Mouse (Mus musculus) liver, embryonic 13.5 days (tissue): ENCODE measurements around the gene Ppp1r3g. TPM values are rescaled to one million over a fixed set of nuclear protein-coding genes. Genes with fewer than 3 reads are reported as not detected.
A peak's percentile ranks its signal among the peaks of the same experiment; 100 is the strongest.

ENCODE experiments used
- ATAC-seq: fragments of 200-750 bp; cut with Nextera tagmentation; 2 replicates; pipeline ENCODE4 v1.8.0; 2017; ENCODE audit warnings: low read depth, mild to moderate bottlenecking, moderate number of reproducible peaks, moderate library complexity
- DNase-seq: peaks from one replicate; pipeline ENCODE4 v3.0.0; 2022
- H3K27ac ChIP-seq: fragments of 300-500 bp; sonication (generic); 2 replicates; pipeline ENCODE4 v1.5.1; 2015; ENCODE audit warnings: moderate library complexity, mild to moderate bottlenecking, inconsistent platforms
- H3K27me3 ChIP-seq: fragments of 300-500 bp; sonication (generic); 2 replicates; pipeline ENCODE4 v1.6.1; 2015; ENCODE audit warnings: mild to moderate bottlenecking, inconsistent platforms
- H3K36me3 ChIP-seq: fragments of 300-500 bp; sonication (generic); 2 replicates; pipeline ENCODE4 v1.6.1; 2015; ENCODE audit warnings: mild to moderate bottlenecking, inconsistent platforms
- H3K4me1 ChIP-seq: fragments of 300-500 bp; sonication (generic); replicated peaks from 2 replicates; pipeline ENCODE4 v1.6.1; 2015; ENCODE audit warnings: inconsistent platforms
- H3K4me2 ChIP-seq: fragments of 300-500 bp; sonication (generic); 2 replicates; pipeline ENCODE4 v1.6.1; 2015; ENCODE audit warnings: inconsistent platforms, mild to moderate bottlenecking, moderate library complexity
- H3K4me3 ChIP-seq: fragments of 300-500 bp; sonication (generic); replicated peaks from 2 replicates; pipeline ENCODE4 v1.5.1; 2015; ENCODE audit warnings: mild to moderate bottlenecking, inconsistent platforms
- H3K9ac ChIP-seq: fragments of 300-500 bp; sonication (generic); 2 replicates; pipeline ENCODE4 v1.6.1; 2015; ENCODE audit warnings: mild to moderate bottlenecking, inconsistent platforms
- H3K9me3 ChIP-seq: fragments of 300-500 bp; sonication (generic); replicated peaks from 2 replicates; pipeline ENCODE4 v1.6.1; 2016; ENCODE audit warnings: inconsistent platforms
- WGBS: fragments of 180-500 bp; shearing (Covaris S2); methylation state at CpG from one replicate; pipeline ENCODE4 v1.1.7; 2015; ENCODE audit not compliant: insufficient replicate concordance; 5-methylcytosine and 5-hydroxymethylcytosine counted together
- polyA plus RNA-seq: library from polyadenylated mRNA; unstranded; fragments of >200 nt; fragmentation: Nextera tagmentation; extraction: Ambion mirVana; gene quantifications from 2 replicates; pipeline ENCODE4 v1.2.1, GENCODE M21; 2015

Ppp1r3g gene
- polyA plus RNA-seq, result 0.36 and 0.37 TPM in 2 replicates

DNA sequence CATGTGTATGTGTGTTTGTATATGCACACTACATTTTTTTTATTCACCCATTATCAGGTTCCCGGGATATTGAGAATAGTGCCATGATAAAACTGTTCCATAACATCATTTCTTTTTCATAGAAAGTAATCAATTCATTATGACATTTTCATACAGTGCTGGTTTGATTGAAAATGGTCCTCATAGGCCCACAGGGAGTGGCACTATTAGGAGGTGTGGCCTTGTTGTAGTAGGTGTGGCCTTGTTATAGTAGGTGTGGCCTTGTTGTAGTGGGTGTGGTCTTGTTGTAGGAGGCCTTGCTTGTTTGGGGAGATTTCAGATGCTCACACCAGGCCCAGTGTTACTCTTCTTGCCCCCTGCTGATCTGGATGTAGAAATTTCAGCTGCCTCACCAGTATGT is at the start of gene Ppp1r3g:
Gene Ppp1r3g, plus strand, starts transcription at position 301 of the 400 bp plus-strand sequence.
- Histone ChIP-seq H3K4me1 (0 out of 2 replicates have a peak, but pooled peaks cover 5% of the 10 kb centered on the region), H3K27ac (no peak within 1 kb of the TSS), H3K4me2 (no peak within 1 kb of the TSS), H3K36me3 (no peaks in the 10 kb centered on the region), H3K9ac (no peak within 1 kb of the TSS), H3K9me3 (no peaks in the 10 kb centered on the region), H3K27me3 (no peaks in the 10 kb centered on the region), H3K4me3 (no peak within 1 kb of the TSS)
- WGBS, result 85% methylated on average over 1 of the region's 1 CpGs
- DNase-seq (no peak), ATAC-seq (no peak)

DNA sequence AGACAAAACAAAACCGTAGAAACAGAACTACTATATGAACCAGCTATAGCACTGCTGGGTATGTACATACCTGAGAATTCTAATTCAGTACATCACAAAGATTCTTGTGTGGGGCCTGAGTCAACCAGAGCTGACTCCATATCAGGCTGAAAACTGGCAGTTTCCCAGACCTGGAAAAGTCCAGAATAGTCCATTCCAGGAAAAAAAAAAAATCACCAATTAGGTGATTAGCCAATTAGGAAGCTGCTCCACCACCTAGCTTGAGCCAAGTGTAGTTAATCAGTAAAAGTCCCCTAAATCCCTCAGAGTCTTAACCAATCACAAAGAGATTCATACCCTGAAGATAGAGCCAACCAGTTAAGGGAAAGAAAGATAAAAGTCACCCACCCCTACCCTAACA is 47.2 kb upstream of the Ppp1r3g start:
- Histone ChIP-seq H3K4me1 (peaks cover 2% of the 10 kb centered on the region), H3K9me3 (no peaks in the 10 kb centered on the region), H3K9ac (no peak overlapping the region), H3K36me3 (no peaks in the 10 kb centered on the region), H3K4me3 (no peak overlapping the region), H3K27ac (no peak overlapping the region), H3K4me2 (no peak overlapping the region), H3K27me3 (no peaks in the 10 kb centered on the region)
- ATAC-seq, result no peak
- 57% methylated on average over 1 of the region's 1 CpGs for WGBS
- DNase-seq, result no peak

DNA sequence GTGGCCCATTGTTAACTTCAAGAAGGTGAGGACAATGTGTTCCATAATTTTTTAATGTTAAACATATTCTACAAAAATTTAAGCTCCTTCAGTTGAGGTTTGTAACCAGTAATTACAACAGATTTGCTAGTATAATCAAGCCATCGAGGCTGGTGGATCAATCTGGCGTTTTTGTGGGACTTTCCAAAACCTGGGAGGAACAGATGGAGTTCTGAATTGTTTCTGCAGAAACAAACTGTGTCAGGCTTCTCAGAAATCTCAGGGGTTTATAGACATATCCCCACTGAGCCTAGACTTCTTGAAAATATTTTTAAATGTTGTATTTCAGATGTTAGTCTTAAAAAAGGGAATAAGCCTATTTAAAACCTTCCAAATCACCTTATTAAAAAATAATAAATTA is 20.6 kb upstream of the Ppp1r3g start:
- ATAC-seq, result no peak

DNA sequence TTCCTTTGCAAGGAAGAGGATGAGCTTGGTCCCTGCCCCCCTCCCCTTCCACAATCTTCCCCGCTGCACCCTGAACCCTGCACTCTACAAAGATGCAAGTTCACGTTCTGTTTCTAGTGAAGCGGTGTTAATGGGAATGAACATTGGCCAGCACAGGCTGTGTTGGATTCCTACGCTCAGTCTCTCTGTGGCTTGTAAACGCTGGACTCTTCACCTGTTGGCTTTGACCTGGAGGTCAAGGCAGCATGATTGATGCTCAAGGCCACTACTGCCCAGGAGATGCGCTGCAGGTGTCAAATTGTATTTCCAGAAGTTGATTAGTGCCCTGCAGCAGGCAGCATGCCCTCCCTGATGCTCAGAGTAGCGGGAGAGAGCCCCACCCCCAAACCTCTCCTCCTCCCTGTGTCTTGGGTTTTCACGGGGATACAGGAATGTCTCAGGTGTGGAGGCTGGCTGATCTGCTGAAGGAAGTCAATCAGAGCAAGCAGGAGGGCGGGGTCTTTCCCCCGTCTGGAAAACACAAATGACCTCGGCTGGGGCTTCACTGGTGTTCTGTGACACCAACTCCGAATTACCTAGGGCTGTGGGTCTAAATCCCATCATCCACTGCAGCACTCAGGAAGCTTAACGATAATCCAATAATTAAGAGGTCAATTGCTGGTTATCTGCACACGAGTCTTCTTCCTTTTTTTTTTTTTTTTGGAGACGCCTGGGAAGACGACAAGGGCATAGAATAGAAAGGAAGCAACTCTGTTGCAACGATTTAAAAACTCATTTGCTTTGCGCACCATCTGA is 18.6 kb upstream of the Ppp1r3g start:
- H3K4me2 ChIP-seq, result no peak overlapping the region
- H3K27ac ChIP-seq, result no peak overlapping the region
- H3K4me1 ChIP-seq, result no peaks in the 10 kb centered on the region
- H3K36me3 ChIP-seq, result no peaks in the 10 kb centered on the region
- WGBS, result 46% methylated on average over 18 of the region's 18 CpGs
- no peaks in the 10 kb centered on the region for H3K9me3 ChIP-seq
- H3K4me3 ChIP-seq, result no peak overlapping the region
- no peaks in the 10 kb centered on the region for H3K27me3 ChIP-seq
- H3K9ac ChIP-seq, result no peak overlapping the region
- DNase-seq (no peak), ATAC-seq (no peak)

More for the DNA sequence above, 20.6 kb upstream of the Ppp1r3g start:
- no peak for DNase-seq
- no peaks in the 10 kb centered on the region for H3K9me3 ChIP-seq
- H3K4me2 ChIP-seq, result no peak overlapping the region
- no peaks in the 10 kb centered on the region for H3K36me3 ChIP-seq
- H3K4me3 ChIP-seq, result no peak overlapping the region
- H3K9ac ChIP-seq, result no peak overlapping the region
- H3K27me3 ChIP-seq, result no peaks in the 10 kb centered on the region
- H3K4me1 ChIP-seq, result no peaks in the 10 kb centered on the region
- H3K27ac ChIP-seq, result no peak overlapping the region
- 68% methylated on average over 2 of the region's 2 CpGs for WGBS

DNA sequence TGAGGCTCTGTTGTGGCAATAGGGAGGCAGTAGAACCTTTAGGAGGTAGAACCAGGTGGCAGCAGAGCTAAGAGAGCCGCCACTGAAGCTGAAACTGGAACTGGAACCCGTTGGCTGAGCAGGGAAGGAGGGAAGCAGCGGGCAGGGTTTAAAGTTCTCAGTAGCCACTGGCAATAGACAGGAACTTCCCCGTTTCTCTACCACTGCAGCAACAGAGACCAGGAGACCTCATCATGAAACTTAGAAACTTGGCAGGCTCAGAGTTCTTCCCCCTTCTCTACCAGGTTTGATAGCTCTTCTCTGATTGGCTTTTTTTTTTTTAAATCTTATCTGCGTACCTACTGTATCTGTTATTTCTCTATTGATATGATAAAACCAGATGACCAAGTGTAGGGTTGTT is 17.7 kb upstream of the Ppp1r3g start:
- H3K4me3 ChIP-seq, result no peak overlapping the region
- H3K9me3 ChIP-seq, result no peaks in the 10 kb centered on the region
- 30% methylated on average over 5 of the region's 5 CpGs for WGBS
- H3K4me1 ChIP-seq, result no peaks in the 10 kb centered on the region
- H3K27me3 ChIP-seq, result no peaks in the 10 kb centered on the region
- no peak overlapping the region for H3K9ac ChIP-seq
- H3K36me3 ChIP-seq, result no peaks in the 10 kb centered on the region
- H3K27ac ChIP-seq, result no peak overlapping the region
- no peak for ATAC-seq
- DNase-seq, result no peak
- no peak overlapping the region for H3K4me2 ChIP-seq

DNA sequence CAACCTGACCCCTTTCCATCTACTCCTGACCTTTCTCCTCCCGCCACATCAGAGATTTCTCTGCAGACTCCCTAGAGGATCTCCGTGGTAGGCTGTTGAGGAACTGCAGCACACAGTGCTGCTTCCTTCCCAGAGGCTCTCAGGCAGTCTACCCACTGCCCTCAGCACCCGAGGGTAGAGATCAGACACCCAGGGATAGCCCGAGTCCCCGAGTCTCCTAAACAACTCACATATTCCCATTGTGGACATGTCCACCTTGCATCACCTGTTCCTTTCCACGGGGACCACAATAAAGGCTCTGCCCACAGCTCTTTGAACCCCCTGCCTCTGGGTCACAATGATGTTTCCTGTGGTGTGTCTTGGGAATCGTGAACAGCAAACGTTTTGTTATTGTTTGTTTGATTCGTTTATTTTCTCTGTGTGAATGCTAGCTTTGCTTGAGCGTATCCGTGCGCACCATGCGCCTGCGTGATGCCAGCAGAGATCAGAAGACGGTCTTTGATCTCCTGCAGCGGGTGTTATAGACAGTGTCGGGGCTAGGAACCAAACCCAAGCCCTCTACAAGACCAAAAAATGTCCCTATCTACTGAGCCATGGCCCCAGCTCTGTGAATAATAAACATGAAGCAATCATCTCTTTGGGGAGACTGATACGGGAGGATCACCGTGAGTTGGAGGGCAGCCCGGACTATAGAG is 11.8 kb upstream of the Ppp1r3g start:
- Histone ChIP-seq H3K9ac (no peak overlapping the region), H3K27me3 (no peaks in the 10 kb centered on the region), H3K36me3 (no peaks in the 10 kb centered on the region), H3K27ac (no peak overlapping the region), H3K4me3 (no peak overlapping the region), H3K4me2 (no peak overlapping the region), H3K9me3 (no peaks in the 10 kb centered on the region), H3K4me1 (no peaks in the 10 kb centered on the region)
- ATAC-seq (no peak), DNase-seq (no peak)
- WGBS, result 55% methylated on average over 20 of the region's 20 CpGs

DNA sequence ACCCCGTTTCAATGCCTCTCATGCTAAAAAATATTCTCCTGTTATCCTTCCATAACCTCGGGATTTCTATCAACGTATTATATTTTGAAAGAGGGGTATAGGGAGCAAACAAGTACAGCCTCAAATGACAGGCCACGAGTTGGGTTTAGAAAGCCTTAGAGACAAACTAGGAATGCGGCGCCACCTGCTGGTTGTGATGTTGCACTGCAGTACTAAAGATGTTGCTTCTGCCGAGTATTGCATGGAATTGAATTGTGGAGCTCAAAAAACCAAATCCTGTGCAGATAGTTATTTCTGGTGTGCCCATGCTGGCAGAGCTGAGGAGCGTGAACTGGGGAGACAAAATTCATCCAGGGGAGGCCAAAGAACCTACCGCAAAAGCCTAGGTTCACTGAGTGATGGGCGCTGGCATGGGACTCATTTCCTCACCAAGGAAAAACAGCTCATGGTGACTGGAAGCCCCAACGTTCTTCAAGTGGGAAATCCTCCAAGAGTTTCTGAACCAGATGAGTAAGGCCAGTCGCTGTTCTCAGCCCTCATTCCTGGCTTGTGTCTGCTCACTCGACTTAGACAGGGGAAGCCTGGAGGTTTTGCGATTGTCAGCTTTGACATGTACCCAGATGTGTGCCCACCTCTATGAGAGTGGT is 11.2 kb upstream of the Ppp1r3g start:
- H3K4me3 ChIP-seq, result no peak overlapping the region
- no peak overlapping the region for H3K27ac ChIP-seq
- H3K9ac ChIP-seq, result no peak overlapping the region
- H3K27me3 ChIP-seq, result no peaks in the 10 kb centered on the region
- no peaks in the 10 kb centered on the region for H3K9me3 ChIP-seq
- no peak overlapping the region for H3K4me2 ChIP-seq
- ATAC-seq (no peak), DNase-seq (peak; percentile 46)
- no peaks in the 10 kb centered on the region for H3K36me3 ChIP-seq
- H3K4me1 ChIP-seq, result no peaks in the 10 kb centered on the region
- WGBS, result 18% methylated on average over 14 of the region's 14 CpGs

DNA sequence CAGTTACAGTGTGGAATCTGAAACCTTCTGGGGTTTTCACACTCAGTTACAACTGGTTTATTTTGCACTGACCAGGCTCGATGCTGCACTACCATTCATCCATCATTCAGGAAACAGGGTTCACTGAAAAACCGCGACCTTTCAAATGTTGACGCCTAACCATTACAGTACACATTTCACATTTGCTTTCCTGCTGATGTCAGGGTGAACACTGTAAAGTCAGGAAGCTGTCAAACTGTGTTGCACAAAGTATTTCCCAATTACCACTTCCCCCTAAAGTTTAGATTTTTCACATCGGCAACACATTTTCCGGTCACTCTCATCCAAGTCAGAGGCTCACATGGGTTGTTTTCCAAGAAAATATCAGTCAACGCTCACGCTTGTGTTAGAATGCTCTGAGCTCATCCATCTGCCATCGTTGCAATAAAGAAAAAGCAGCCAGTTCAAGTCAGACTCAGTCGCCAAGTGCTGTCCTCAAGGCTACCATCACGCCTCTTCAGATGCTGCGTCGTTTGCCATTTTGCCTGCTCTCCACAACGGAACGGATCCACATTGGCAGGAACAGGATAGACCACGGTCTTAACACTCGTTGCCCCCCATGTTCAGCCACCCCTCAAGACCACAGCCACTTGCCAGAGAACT is 8.7 kb upstream of the Ppp1r3g start:
- no peaks in the 10 kb centered on the region for H3K36me3 ChIP-seq
- no peak for ATAC-seq
- H3K4me1 ChIP-seq, result 0 out of 2 replicates have a peak, but pooled peaks cover 2% of the 10 kb centered on the region
- H3K9ac ChIP-seq, result no peak overlapping the region
- no peaks in the 10 kb centered on the region for H3K27me3 ChIP-seq
- no peak for DNase-seq
- H3K4me2 ChIP-seq, result no peak overlapping the region
- H3K9me3 ChIP-seq, result no peaks in the 10 kb centered on the region
- H3K27ac ChIP-seq, result no peak overlapping the region
- no peak overlapping the region for H3K4me3 ChIP-seq
- 52% methylated on average over 17 of the region's 17 CpGs for WGBS

DNA sequence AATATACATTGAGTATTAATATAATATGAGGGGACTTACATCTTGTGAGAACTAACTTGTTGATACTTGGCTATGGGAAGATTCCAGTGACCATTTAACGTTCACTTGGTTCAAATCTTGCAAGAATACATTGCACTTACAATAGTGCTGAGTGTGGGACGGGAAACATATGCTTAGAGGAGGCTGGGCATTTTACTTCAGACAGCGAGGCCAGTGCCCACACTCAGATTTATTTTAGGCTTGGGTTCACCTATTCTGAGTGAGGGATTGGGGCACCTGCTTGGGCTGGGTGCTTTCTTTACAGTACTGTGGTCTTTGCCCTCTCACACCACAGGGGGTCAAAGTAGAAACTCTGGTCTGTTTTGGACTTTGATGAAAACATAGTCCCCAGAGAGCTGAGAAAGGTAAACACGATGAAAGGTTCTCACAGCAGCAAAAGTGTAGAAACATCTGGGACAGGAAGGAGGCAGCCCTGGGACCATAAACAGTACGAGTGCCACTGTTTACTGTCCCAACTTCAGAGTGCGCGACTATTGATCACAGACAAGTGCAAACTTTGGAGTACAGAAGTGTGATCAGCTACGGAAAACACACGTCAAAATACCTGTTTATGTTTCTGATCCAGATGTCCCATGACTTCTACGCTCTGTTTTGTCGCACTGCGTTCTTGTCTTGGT is 890 bp downstream of the Ppp1r3g start:
- Histone ChIP-seq H3K9ac (no peak overlapping the region), H3K4me1 (0 out of 2 replicates have a peak, but pooled peaks cover 3% of the 10 kb centered on the region), H3K9me3 (no peaks in the 10 kb centered on the region), H3K27ac (no peak overlapping the region), H3K27me3 (no peaks in the 10 kb centered on the region), H3K4me2 (no peak overlapping the region), H3K4me3 (no peak overlapping the region), H3K36me3 (no peaks in the 10 kb centered on the region)
- WGBS, result 60% methylated on average over 12 of the region's 12 CpGs
- peak; percentile 73 for ATAC-seq
- DNase-seq, result no peak

DNA sequence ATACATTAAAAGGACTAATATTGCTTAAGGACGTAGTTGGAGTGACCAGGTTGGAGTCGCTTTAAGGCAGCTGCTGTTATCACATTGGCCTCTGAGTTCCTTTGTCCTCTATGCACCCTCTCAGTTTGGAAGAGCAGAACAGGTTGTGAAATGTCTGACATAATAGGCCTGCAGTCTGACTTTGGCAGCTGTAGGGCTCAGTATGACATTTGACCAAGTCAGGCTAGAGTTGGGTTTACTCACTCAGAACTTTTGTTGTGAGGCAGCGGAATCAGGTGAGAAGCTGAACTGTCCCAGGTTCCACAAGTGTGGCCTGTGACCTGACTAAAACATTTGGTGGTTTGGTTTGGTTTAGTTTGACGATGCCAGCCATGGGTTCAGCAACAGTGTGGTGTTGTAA is 4.9 kb downstream of the Ppp1r3g start:
- no peak for DNase-seq
- WGBS, result 68% methylated on average over 4 of the region's 4 CpGs

More for the DNA sequence above, 4.9 kb downstream of the Ppp1r3g start:
- no peaks in the 10 kb centered on the region for H3K9me3 ChIP-seq
- no peak overlapping the region for H3K9ac ChIP-seq
- peaks cover 25% of the 10 kb centered on the region for H3K27me3 ChIP-seq
- H3K4me3 ChIP-seq, result no peak overlapping the region
- no peak overlapping the region for H3K27ac ChIP-seq
- peak; percentile 54; the same call in 1 of the 2 replicates for ATAC-seq
- H3K4me2 ChIP-seq, result no peak overlapping the region
- H3K4me1 ChIP-seq, result 0 out of 2 replicates have a peak, but pooled peaks cover 9% of the 10 kb centered on the region
- H3K36me3 ChIP-seq, result no peaks in the 10 kb centered on the region
